Mouse (Mus musculus): Measurements from ENCODE around the gene Arhgef2.

Gene Arhgef2

GRCm38 (mm10) chr3:88640676-88641075 is 34.9 kb downstream of the Arhgef2 start:
- DNase-seq (ENCODE audit: low read depth, low spot score) = peak; percentile 86

GRCm38 (mm10) chr3:88643078-88643477 is 37.3 kb downstream of the Arhgef2 start:
- no peak for DNase-seq (ENCODE audit: low read depth, low spot score)

GRCm38 (mm10) chr3:88645937-88646336 is 40.2 kb downstream of the Arhgef2 start:
- no peak for DNase-seq (ENCODE audit: low read depth, low spot score)

- no peak for DNase-seq (ENCODE audit: low read depth, low spot score)
Measured at GRCm38 (mm10) chr3:88646426-88646995, 40.7 kb downstream of the Arhgef2 start.

GRCm38 (mm10) chr3:88647076-88647475 is 41.3 kb downstream of the Arhgef2 start:
- DNase-seq (ENCODE audit: low read depth, low spot score) = no peak

GRCm38 (mm10) chr3:88647779-88648413 is 42.1 kb downstream of the Arhgef2 start:
- no peak for DNase-seq (ENCODE audit: low read depth, low spot score)

- DNase-seq (ENCODE audit: low read depth, low spot score) = no peak
Measured at GRCm38 (mm10) chr3:88648452-88649168, 42.8 kb downstream of the Arhgef2 start.

- no peak for DNase-seq (ENCODE audit: low read depth, low spot score)
Measured at GRCm38 (mm10) chr3:88649186-88649585, 43.4 kb downstream of the Arhgef2 start.

GRCm38 (mm10) chr3:88649967-88650366 is 44.2 kb downstream of the Arhgef2 start:
- no peak for DNase-seq (ENCODE audit: low read depth, low spot score)

- no peak for DNase-seq (ENCODE audit: low read depth, low spot score)
Measured at GRCm38 (mm10) chr3:88650713-88651504, 45.1 kb downstream of the Arhgef2 start.

GRCm38 (mm10) chr3:88651669-88652618 is 46.2 kb downstream of the Arhgef2 start:
- no peak for DNase-seq (ENCODE audit: low read depth, low spot score)

- DNase-seq (ENCODE audit: low read depth, low spot score) = no peak
Measured at GRCm38 (mm10) chr3:88652846-88653515, 47.2 kb downstream of the Arhgef2 start, which contains the start of gene Rxfp4. TSS of gene Rxfp4 (minus strand) at chr3:88653142.

GRCm38 (mm10) chr3:88653516-88654370 is 48.0 kb downstream of the Arhgef2 start:
- DNase-seq (ENCODE audit: low read depth, low spot score) = no peak

- DNase-seq (ENCODE audit: low read depth, low spot score) = no peak
Measured at GRCm38 (mm10) chr3:88654621-88655020, 48.9 kb downstream of the Arhgef2 start.

- no peak for DNase-seq (ENCODE audit: low read depth, low spot score)
Measured at GRCm38 (mm10) chr3:88655619-88656018, 49.9 kb downstream of the Arhgef2 start.

- DNase-seq (ENCODE audit: low read depth, low spot score) = no peak
Measured at GRCm38 (mm10) chr3:88658441-88659127, 52.8 kb downstream of the Arhgef2 start.

- no peak for DNase-seq (ENCODE audit: low read depth, low spot score)
Measured at GRCm38 (mm10) chr3:88659798-88660197, 54.0 kb downstream of the Arhgef2 start.

GRCm38 (mm10) chr3:88664095-88664494 is 58.3 kb downstream of the Arhgef2 start:
- peak; percentile 48 for DNase-seq (ENCODE audit: low read depth, low spot score)

- peak; percentile 75 for DNase-seq (ENCODE audit: low read depth, low spot score)
Measured at GRCm38 (mm10) chr3:88677399-88677798, 71.6 kb downstream of the Arhgef2 start.

Measured in CD4-positive helper T cell, adult 2 months (primary cell).